Mouse (Mus musculus): Measurements from ENCODE around the gene Tmem183a. TPM values are rescaled to one million over a fixed set of nuclear protein-coding genes. Genes with fewer than 3 reads are reported as not detected.

Gene Tmem183a
- 10 to 100 TPM; 50.0 to 66.6 (median 59.1) TPM for total RNA-seq (2022)

GRCm38 (mm10) chr1:134361857-134362212 lies at the start of gene Tmem183a:
TSS of gene Tmem183a (minus strand) at chr1:134361979.
- peak; percentile 94 to 97 for DNase-seq (ENCODE audit: low spot score in 2 of 2)

GRCm38 (mm10) chr1:134408080-134408479 lies 46.3 kb upstream of the Tmem183a start:
- no peak for DNase-seq (ENCODE audit: low spot score in 2 of 2)

- DNase-seq (ENCODE audit: low spot score in 2 of 2), result peak in 1 of 2 experiments; percentile 15
These were observed 44.6 kb upstream of the Tmem183a start for GRCm38 (mm10) chr1:134406414-134406771.

- peak; percentile 41 to 71 for DNase-seq (ENCODE audit: low spot score in 2 of 2)
These were observed 44.0 kb upstream of the Tmem183a start, which contains the start of gene Cyb5r1 for GRCm38 (mm10) chr1:134405509-134406413. TSS of gene Cyb5r1 (plus strand) at chr1:134405559.

- no peak for DNase-seq (ENCODE audit: low spot score in 2 of 2)
These were observed 38.0 kb upstream of the Tmem183a start for GRCm38 (mm10) chr1:134399735-134400134.

- no peak for DNase-seq (ENCODE audit: low spot score in 2 of 2)
These were observed 36.4 kb upstream of the Tmem183a start for GRCm38 (mm10) chr1:134398210-134398609.

- no peak for DNase-seq (ENCODE audit: low spot score in 2 of 2)
These were observed 32.0 kb upstream of the Tmem183a start for GRCm38 (mm10) chr1:134393827-134394226.

- no peak for DNase-seq (ENCODE audit: low spot score in 2 of 2)
These were observed 23.9 kb upstream of the Tmem183a start, which contains the start of gene 4933406M09Rik for GRCm38 (mm10) chr1:134385666-134386065. TSS of gene 4933406M09Rik (plus strand) at chr1:134385940.

GRCm38 (mm10) chr1:134385176-134385575 lies 23.4 kb upstream of the Tmem183a start:
- DNase-seq (ENCODE audit: low spot score in 2 of 2), result no peak

GRCm38 (mm10) chr1:134384581-134384980 lies 22.8 kb upstream of the Tmem183a start:
- no peak for DNase-seq (ENCODE audit: low spot score in 2 of 2)

GRCm38 (mm10) chr1:134381795-134382625 lies 20.2 kb upstream of the Tmem183a start:
- peak; percentile 16 to 21 for DNase-seq (ENCODE audit: low spot score in 2 of 2)

GRCm38 (mm10) chr1:134381051-134381450 lies 19.3 kb upstream of the Tmem183a start:
- DNase-seq (ENCODE audit: low spot score in 2 of 2), result no peak

- DNase-seq (ENCODE audit: low spot score in 2 of 2), result no peak
These were observed 12.3 kb upstream of the Tmem183a start for GRCm38 (mm10) chr1:134374124-134374523.

- DNase-seq (ENCODE audit: low spot score in 2 of 2), result peak in 1 of 2 experiments; percentile 42
These were observed 7.1 kb upstream of the Tmem183a start for GRCm38 (mm10) chr1:134368777-134369337.

- DNase-seq (ENCODE audit: low spot score in 2 of 2), result no peak
These were observed 3.7 kb upstream of the Tmem183a start for GRCm38 (mm10) chr1:134365491-134365890.

- DNase-seq (ENCODE audit: low spot score in 2 of 2), result no peak
These were observed 1.4 kb upstream of the Tmem183a start for GRCm38 (mm10) chr1:134363194-134363593.

GRCm38 (mm10) chr1:134361195-134361856 lies 453 bp downstream of the Tmem183a start:
- no peak for DNase-seq (ENCODE audit: low spot score in 2 of 2)

GRCm38 (mm10) chr1:134360656-134361055 lies 1.1 kb downstream of the Tmem183a start:
- no peak for DNase-seq (ENCODE audit: low spot score in 2 of 2)

GRCm38 (mm10) chr1:134357461-134357860 lies 4.3 kb downstream of the Tmem183a start:
- DNase-seq (ENCODE audit: low spot score in 2 of 2), result no peak

- DNase-seq (ENCODE audit: low spot score in 2 of 2), result no peak
These were observed 8.5 kb downstream of the Tmem183a start for GRCm38 (mm10) chr1:134353326-134353725.

- DNase-seq (ENCODE audit: low spot score in 2 of 2), result no peak
These were observed 14.0 kb downstream of the Tmem183a start for GRCm38 (mm10) chr1:134347791-134348190.

Measured in left cerebral cortex, adult 8-10 months (tissue).